Mouse (Mus musculus) MEL (cell line): Measurements from ENCODE around the gene Asphd1. TPM values are rescaled to one million over a fixed set of nuclear protein-coding genes. Genes with fewer than 3 reads are reported as not detected.

Experiments used
- DNase-seq: peaks from one replicate; pipeline ENCODE4 v3.0.0; 2011; ENCODE audit warnings: low read depth, low spot score
- H3K27ac ChIP-seq: 2 replicates; pipeline ENCODE4 v1.5.1; 2012; ENCODE audit warnings: low read depth, mild to moderate bottlenecking, control low read depth, low read length, moderate library complexity; ENCODE audit not compliant: control insufficient read depth
- H3K27me3 ChIP-seq, 2 experiments: fragments of 150-350 bp in 1 of 2; sonication (generic) in 1 of 2; 2 replicates each; pipeline ENCODE4 v1.6.1; 2012; ENCODE audit warnings: low read length in 2 of 2, mild to moderate bottlenecking in 2 of 2, improper control_type of control experiment in 1 of 2, moderate library complexity in 1 of 2; ENCODE audit not compliant: insufficient read depth in 2 of 2, control insufficient read depth in 1 of 2
- H3K36me3 ChIP-seq, 2 experiments: 2 replicates each; pipeline ENCODE4 v1.6.1; 2012 to 2014; ENCODE audit warnings: low read length in 2 of 2, improper control_type of control experiment in 1 of 2, inconsistent platforms in 1 of 2, mild to moderate bottlenecking in 1 of 2; ENCODE audit not compliant: insufficient read depth in 2 of 2, control insufficient read depth in 1 of 2
- H3K4me1 ChIP-seq, 2 experiments: fragments of 150-350 bp in 1 of 2; sonication (generic) in 1 of 2; 2 replicates each; pipeline ENCODE4 v1.6.1; 2012; ENCODE audit warnings: low read length in 2 of 2, improper control_type of control experiment in 1 of 2, mild to moderate bottlenecking in 1 of 2; ENCODE audit not compliant: insufficient read depth in 2 of 2, control insufficient read depth in 1 of 2
- H3K4me3 ChIP-seq, 2 experiments: fragments of 150-350 bp in 1 of 2; sonication (generic) in 1 of 2; 2 replicates each; pipeline ENCODE4 v1.5.1; 2012; ENCODE audit warnings: low read depth in 2 of 2, low read length in 2 of 2, mild to moderate bottlenecking in 2 of 2, moderate library complexity in 2 of 2, control low read depth in 1 of 2, improper control_type of control experiment in 1 of 2; ENCODE audit not compliant: control insufficient read depth in 1 of 2, insufficient read depth in 1 of 2
- H3K79me2 ChIP-seq: 2 replicates; pipeline ENCODE4 v1.6.1; 2012; ENCODE audit warnings: mild to moderate bottlenecking, low read length, moderate library complexity; ENCODE audit not compliant: control insufficient read depth, poor library complexity, insufficient read depth
- H3K9ac ChIP-seq: 2 replicates; pipeline ENCODE4 v1.6.1; 2012; ENCODE audit warnings: low read depth, mild to moderate bottlenecking, control low read depth, low read length, moderate library complexity; ENCODE audit not compliant: control insufficient read depth, poor library complexity, severe bottlenecking
- H3K9me3 ChIP-seq: fragments of 150-350 bp; sonication (generic); replicated peaks from 2 replicates; pipeline ENCODE4 v1.6.1; 2012; ENCODE audit warnings: mild to moderate bottlenecking, low read length, improper control_type of control experiment, moderate library complexity; ENCODE audit not compliant: insufficient read depth
- CTCF ChIP-seq, 3 experiments: IDR thresholded peaks in 2 of 3; conservative IDR thresholded peaks in 1 of 3; 2 replicates each; pipeline ENCODE4 v1.5.1; 2011 to 2012; ENCODE audit warnings: low read length in 3 of 3, low read depth in 2 of 3, mild to moderate bottlenecking in 2 of 3, improper control_type of control experiment in 1 of 3, inconsistent platforms in 1 of 3, mixed read lengths in 1 of 3, moderate library complexity in 1 of 3; ENCODE audit not compliant: control insufficient read depth in 1 of 3, insufficient read depth in 1 of 3, poor library complexity in 1 of 3, severe bottlenecking in 1 of 3
- ETS1 ChIP-seq: IDR thresholded peaks from 2 replicates; pipeline ENCODE4 v1.6.1; 2012; ENCODE audit warnings: low read depth, mild to moderate bottlenecking, inconsistent platforms, low read length, improper control_type of control experiment, moderate library complexity
- JUND ChIP-seq: IDR thresholded peaks from 2 replicates; pipeline ENCODE4 v1.6.1; 2011; ENCODE audit warnings: low read depth, mild to moderate bottlenecking, improper control_type of control experiment, low read length
- NRF1 ChIP-seq: IDR thresholded peaks from 2 replicates; pipeline ENCODE4 v1.6.1; 2014; ENCODE audit warnings: low read depth, mild to moderate bottlenecking, inconsistent platforms, low read length, improper control_type of control experiment, moderate library complexity; ENCODE audit not compliant: poor library complexity, insufficient read depth, severe bottlenecking
- POLR2A ChIP-seq, 2 experiments: IDR thresholded peaks; 2 replicates each; pipeline ENCODE4 v1.6.1; 2011 to 2012; ENCODE audit warnings: low read length in 2 of 2, mild to moderate bottlenecking in 2 of 2, control low read depth in 1 of 2, improper control_type of control experiment in 1 of 2, low read depth in 1 of 2, moderate library complexity in 1 of 2; ENCODE audit not compliant: control insufficient read depth in 1 of 2, insufficient read depth in 1 of 2, poor library complexity in 1 of 2
- POLR2AphosphoS5 ChIP-seq: IDR thresholded peaks from 2 replicates; pipeline ENCODE4 v1.6.1; 2012; ENCODE audit warnings: low read depth, borderline replicate concordance, mild to moderate bottlenecking, inconsistent platforms, low read length, moderate library complexity, mixed read lengths
- RAD21 ChIP-seq: IDR thresholded peaks from 2 replicates; pipeline ENCODE4 v1.6.1; 2011; ENCODE audit warnings: mild to moderate bottlenecking, low read depth, low read length, improper control_type of control experiment
- RCOR1 ChIP-seq: IDR thresholded peaks from 2 replicates; pipeline ENCODE4 v1.6.1; 2012; ENCODE audit warnings: low read depth, mild to moderate bottlenecking, inconsistent platforms, low read length, improper control_type of control experiment
- SMC3 ChIP-seq: IDR thresholded peaks from 2 replicates; pipeline ENCODE4 v1.6.1; 2011; ENCODE audit warnings: low read depth, low read length, improper control_type of control experiment
- TBP ChIP-seq: IDR thresholded peaks from 2 replicates; pipeline ENCODE4 v1.8.0; 2011; ENCODE audit warnings: low read depth, low read length, improper control_type of control experiment
- USF1 ChIP-seq: IDR thresholded peaks from 2 replicates; pipeline ENCODE4 v1.6.1; 2014; ENCODE audit warnings: low read depth, mild to moderate bottlenecking, inconsistent platforms, low read length, improper control_type of control experiment, moderate library complexity
- ZC3H11A ChIP-seq: IDR thresholded peaks from 2 replicates; pipeline ENCODE4 v1.6.1; 2012; ENCODE audit warnings: low read depth, mild to moderate bottlenecking, inconsistent platforms, low read length, improper control_type of control experiment
- ZKSCAN1 ChIP-seq: IDR thresholded peaks from 2 replicates; pipeline ENCODE4 v1.6.1; 2012; ENCODE audit warnings: low read depth, mild to moderate bottlenecking, inconsistent platforms, low read length, improper control_type of control experiment, moderate library complexity
- polyA plus RNA-seq, 2 experiments: library from polyadenylated mRNA; stranded (reverse) in 1 of 2; unstranded in 1 of 2; fragments of >175 nt in 1 of 2; fragments of >200 nt in 1 of 2; gene quantifications; 2 replicates each; pipeline versions ENCODE4 v1.2.1 to v1.2.4; 2012; ENCODE audit warnings: low replicate concordance in 2 of 2, low read depth in 1 of 2; ENCODE audit not compliant: insufficient read length in 2 of 2, insufficient read depth in 1 of 2, missing spikeins in 1 of 2
- total RNA-seq: library from RNA; depleted of rRNA; stranded (reverse); fragments of 300-350 nt; gene quantifications from 2 replicates; pipeline ENCODE4 v1.2.3, GENCODE M21; 2012

The Asphd1 gene
- total and polyA plus RNA-seq, 3 experiments = 0.15 to 0.74 TPM; not detected in 1

- Histone ChIP-seq H3K9ac (no peak overlapping the region), H3K36me3 (peaks cover 0 to 1% of the 10 kb centered on the region in 2 experiments; a peak in 2 of 4 replicates), H3K27me3 (no peaks in the 10 kb centered on the region), H3K79me2 (no peaks in the 10 kb centered on the region), H3K4me3 (no peak overlapping the region), H3K9me3 (no peaks in the 10 kb centered on the region), H3K27ac (no peak overlapping the region), H3K4me1 (peaks cover 0 to 9% of the 10 kb centered on the region in 2 experiments; a peak in 2 of 4 replicates)
- no peak for TF ChIP-seq POLR2A (IDR thresholded peaks at IDR 0.05; ENCODE audit: control insufficient read depth in 1 of 2, insufficient read depth in 1 of 2, low read depth in 1 of 2, low read length in 2 of 2, poor library complexity in 1 of 2)
- TF ChIP-seq ZC3H11A = peak; percentile 30; the same call in 1 of the 2 replicates
- 0 out of 2 replicates have a peak, but pooled peaks have one; percentile 24 for TF ChIP-seq POLR2AphosphoS5
- TF ChIP-seq JUND = no peak
- no peak for TF ChIP-seq TBP
- peak; percentile 54 for TF ChIP-seq RAD21
- TF ChIP-seq SMC3 = peak; percentile 83
- TF ChIP-seq CTCF (IDR thresholded peaks at IDR 0.05 in 2 of 3, conservative IDR thresholded peaks at IDR 0.05 in 1 of 3; ENCODE audit: control insufficient read depth in 1 of 3, insufficient read depth in 1 of 3, low read depth in 2 of 3, low read length in 3 of 3, poor library complexity in 1 of 3, severe bottlenecking in 1 of 3) = peak; percentile 59 to 75 (median 74)
- TF ChIP-seq ZKSCAN1 = no peak
- DNase-seq = peak; percentile 51
Measured at GRCm38 (mm10) chr7:126946530-126946929, 2.9 kb downstream of the Asphd1 start.

GRCm38 (mm10) chr7:126941801-126942200, 7.6 kb downstream of the Asphd1 start:
- Histone ChIP-seq H3K4me1 (no peaks in the 10 kb centered on the region), H3K9me3 (no peaks in the 10 kb centered on the region), H3K27me3 (no peaks in the 10 kb centered on the region), H3K27ac (no peak overlapping the region), H3K9ac (no peak overlapping the region), H3K79me2 (no peaks in the 10 kb centered on the region), H3K4me3 (no peak overlapping the region), H3K36me3 (peaks cover 0 to 8% of the 10 kb centered on the region in 2 experiments; a peak in 2 of 4 replicates)
- no peak for DNase-seq
- no peak for TF ChIP-seq USF1

GRCm38 (mm10) chr7:126941171-126941570, 8.2 kb downstream of the Asphd1 start:
- no peaks in the 10 kb centered on the region for H3K4me1 ChIP-seq
- no peak overlapping the region for H3K4me3 ChIP-seq
- peaks cover 0 to 14% of the 10 kb centered on the region in 2 experiments; a peak in 2 of 4 replicates for H3K36me3 ChIP-seq
- DNase-seq = peak; percentile 37
- no peaks in the 10 kb centered on the region for H3K27me3 ChIP-seq
- no peaks in the 10 kb centered on the region for H3K79me2 ChIP-seq
- no peak for TF ChIP-seq POLR2A (IDR thresholded peaks at IDR 0.05; ENCODE audit: control insufficient read depth in 1 of 2, insufficient read depth in 1 of 2, low read depth in 1 of 2, low read length in 2 of 2, poor library complexity in 1 of 2)
- 0 out of 2 replicates have a peak, but pooled peaks have one; percentile 15 for TF ChIP-seq ETS1
- no peak for TF ChIP-seq RCOR1
- no peak for TF ChIP-seq NRF1
- H3K9me3 ChIP-seq = no peaks in the 10 kb centered on the region
- H3K27ac ChIP-seq = no peak overlapping the region
- no peak overlapping the region for H3K9ac ChIP-seq
